Mouse (Mus musculus) macrophage (primary cell): ENCODE measurements around the gene Sh3d21. TPM values are rescaled to one million over a fixed set of nuclear protein-coding genes. Genes with fewer than 3 reads are reported as not detected.

Source experiments
- H3K27ac ChIP-seq: fragments of 350-480 bp; formaldehyde crosslinking; 2 replicates; pipeline ENCODE4 v1.9.0; 2021
- H3K36me3 ChIP-seq: fragments of 350-480 bp; formaldehyde crosslinking; 2 replicates; pipeline ENCODE4 v1.9.0; 2021; ENCODE audit errors: inconsistent target
- H3K4me3 ChIP-seq: fragments of 350-480 bp; formaldehyde crosslinking; 2 replicates; pipeline ENCODE4 v1.9.0; 2021; ENCODE audit errors: inconsistent target
- H3K79me2 ChIP-seq: fragments of 350-480 bp; formaldehyde crosslinking; 2 replicates; pipeline ENCODE4 v1.9.0; 2021; ENCODE audit errors: inconsistent target
- WGBS: methylation state at CpG from one replicate; pipeline ENCODE4 v1.1.7; 2026; ENCODE audit warnings: inconsistent platforms; ENCODE audit not compliant: missing documents; 5-methylcytosine and 5-hydroxymethylcytosine counted together
- polyA plus RNA-seq: library from polyadenylated mRNA; stranded (reverse); fragments of 250-400 nt; gene quantifications from 3 replicates; pipeline ENCODE4 v1.2.4, GENCODE M21; 2018; ENCODE audit warnings: inconsistent platforms

Gene Sh3d21
- polyA plus RNA-seq, 1 experiment from 2014 or later: 0.59 TPM

DNA sequence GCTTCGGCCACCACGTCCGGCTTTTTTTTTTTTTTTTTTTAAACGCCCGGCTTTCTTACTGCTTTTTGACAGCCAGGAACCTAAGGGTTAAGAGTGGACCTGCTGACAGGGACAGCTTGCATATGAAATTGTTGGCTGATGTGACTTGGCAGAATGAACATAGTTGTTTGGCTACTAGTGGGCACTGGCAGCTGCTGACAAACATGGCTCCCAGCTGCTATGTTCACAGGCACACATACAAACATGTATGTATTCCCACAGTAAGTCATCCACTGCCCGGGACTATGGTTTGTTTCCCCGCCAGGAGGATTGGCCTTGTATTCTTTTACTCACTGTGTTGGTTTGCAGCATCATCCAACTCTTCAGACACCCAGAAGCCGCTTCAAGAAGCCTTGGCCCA lies 46.2 kb downstream of the Sh3d21 start:
- Histone ChIP-seq H3K36me3 (0 out of 2 replicates have a peak, but pooled peaks cover 5% of the 10 kb centered on the region), H3K79me2 (peaks cover 94% of the 10 kb centered on the region), H3K4me3 (no peak overlapping the region), H3K27ac (no peak overlapping the region)
- WGBS: 85% methylated on average over 3 of the region's 8 CpGs

DNA sequence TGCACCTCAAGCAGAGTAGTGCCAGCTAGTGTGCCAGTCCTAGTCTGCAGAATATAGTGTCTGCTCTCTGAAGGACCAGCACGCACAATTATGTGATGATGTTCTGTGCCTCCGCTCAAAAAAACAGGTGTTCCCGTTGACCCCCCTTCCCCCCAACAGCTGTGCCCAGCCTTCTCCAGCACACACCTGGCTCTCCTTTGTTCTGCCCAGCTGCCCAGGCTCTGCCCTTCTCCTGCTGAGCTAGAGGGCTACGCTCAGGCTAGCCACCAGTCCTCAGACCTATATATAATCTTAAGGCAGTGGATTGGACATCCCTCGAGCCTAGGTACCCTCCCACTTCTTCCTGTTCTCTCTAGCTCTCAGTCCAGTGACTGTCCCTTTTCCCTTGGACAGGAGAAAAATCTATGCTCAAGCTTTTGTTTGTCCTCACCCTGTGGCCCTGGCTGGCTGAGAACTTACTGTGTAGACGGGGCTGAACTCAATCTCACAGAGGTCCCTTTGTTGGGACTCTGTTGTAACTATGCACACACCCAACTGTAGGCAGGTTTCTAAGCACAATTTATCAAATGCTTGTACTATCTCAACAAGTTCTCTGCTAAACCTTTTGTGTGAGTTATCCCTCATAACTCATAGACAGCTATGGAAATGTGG lies 47.3 kb downstream of the Sh3d21 start:
- H3K4me3 ChIP-seq: no peak overlapping the region
- peaks cover 97% of the 10 kb centered on the region for H3K79me2 ChIP-seq
- 0 out of 2 replicates have a peak, but pooled peaks cover 5% of the 10 kb centered on the region for H3K36me3 ChIP-seq
- H3K27ac ChIP-seq: no peak overlapping the region
- WGBS: 85% methylated on average over 6 of the region's 6 CpGs

DNA sequence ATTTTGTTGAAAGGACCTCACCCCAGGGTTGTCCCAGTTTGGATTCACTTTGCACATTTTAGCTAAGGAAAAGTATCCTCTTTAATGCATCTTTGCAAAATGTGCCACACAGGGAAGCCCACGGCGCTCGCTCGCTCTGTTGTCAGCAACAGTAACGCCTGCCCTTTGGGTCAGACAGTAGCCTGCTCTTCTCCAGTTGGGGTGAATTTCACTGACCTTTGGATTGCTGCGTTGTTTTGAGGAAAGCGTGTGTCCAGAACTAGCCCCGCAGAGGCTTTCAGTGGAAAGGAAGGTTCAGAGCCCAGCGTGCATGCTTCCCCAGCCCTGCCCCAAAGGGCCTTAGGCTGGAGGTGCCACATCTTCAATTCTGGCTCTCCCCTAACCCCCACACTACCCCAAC lies 47.9 kb downstream of the Sh3d21 start:
- Histone ChIP-seq H3K4me3 (no peak overlapping the region), H3K36me3 (0 out of 2 replicates have a peak, but pooled peaks cover 5% of the 10 kb centered on the region), H3K79me2 (peaks cover 92% of the 10 kb centered on the region), H3K27ac (no peak overlapping the region)
- 90% methylated on average over 9 of the region's 9 CpGs for WGBS

DNA sequence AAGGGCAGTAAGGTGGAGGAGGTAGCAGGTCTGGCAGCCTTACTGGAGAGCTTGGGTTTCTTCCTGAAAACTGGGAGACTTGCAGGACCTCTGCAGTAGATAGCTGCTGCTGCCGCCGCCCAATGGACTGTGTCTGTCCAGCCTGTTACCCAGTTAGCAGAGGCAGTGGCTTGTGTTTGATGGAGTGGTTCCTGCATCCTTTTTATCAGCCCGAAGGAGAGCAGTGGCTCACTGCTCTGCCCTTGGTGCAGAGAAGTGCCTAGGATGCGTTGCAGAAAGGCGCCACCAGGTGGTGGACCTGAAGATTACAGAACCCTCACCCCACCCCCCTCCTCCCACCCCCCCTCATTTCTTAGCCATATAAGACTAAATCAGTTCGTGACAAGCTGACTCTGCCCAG lies 49.3 kb downstream of the Sh3d21 start:
- Histone ChIP-seq H3K27ac (no peak overlapping the region), H3K79me2 (peaks cover 88% of the 10 kb centered on the region), H3K36me3 (0 out of 2 replicates have a peak, but pooled peaks cover 5% of the 10 kb centered on the region), H3K4me3 (no peak overlapping the region)
- WGBS: 11% methylated on average over 6 of the region's 6 CpGs

DNA sequence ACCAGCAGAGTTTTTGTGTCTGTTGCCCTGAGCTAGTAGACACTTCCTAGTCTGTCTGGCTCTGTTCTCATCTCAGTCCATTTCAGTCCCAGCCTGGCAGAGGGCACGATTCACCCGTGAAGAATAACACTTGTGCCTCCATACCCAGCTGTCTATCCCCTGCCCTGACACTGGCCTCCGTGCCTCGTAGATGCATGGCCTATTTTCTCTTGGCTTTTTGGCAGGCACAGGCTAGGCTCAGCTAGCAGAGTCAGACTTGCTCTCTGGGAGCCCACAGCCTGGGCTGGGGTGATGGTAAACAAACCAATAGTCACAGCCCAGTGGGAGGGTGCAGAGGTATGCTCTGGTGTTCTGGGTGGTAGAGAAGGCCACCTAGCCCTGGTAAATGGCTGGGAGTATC lies 50.0 kb downstream of the Sh3d21 start:
- H3K4me3 ChIP-seq: no peak overlapping the region
- 87% methylated on average over 4 of the region's 4 CpGs for WGBS
- H3K36me3 ChIP-seq: 0 out of 2 replicates have a peak, but pooled peaks cover 5% of the 10 kb centered on the region

DNA sequence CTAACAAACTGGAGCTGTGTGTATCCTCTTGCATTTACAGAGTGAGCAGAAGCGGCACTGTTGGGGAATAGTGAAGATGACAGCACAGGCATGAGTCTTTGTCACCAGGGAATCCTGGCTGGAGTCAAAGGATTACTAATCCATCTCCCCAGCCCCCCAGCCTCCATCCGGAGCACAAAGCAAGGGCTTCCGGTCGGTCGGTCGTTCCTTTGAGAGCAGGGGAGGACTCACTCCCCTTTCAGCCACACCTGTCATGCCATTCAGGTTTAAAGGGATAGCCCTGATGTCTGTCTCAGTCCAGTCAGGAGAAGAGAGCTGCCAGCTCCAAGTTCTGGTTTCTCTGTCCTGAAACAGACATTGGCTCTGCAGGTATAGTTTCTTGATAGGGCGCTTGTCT lies 52.1 kb downstream of the Sh3d21 start:
- peaks cover 88% of the 10 kb centered on the region for H3K79me2 ChIP-seq
- no peak overlapping the region for H3K4me3 ChIP-seq
- peak overlapping the region; percentile 88 for H3K27ac ChIP-seq
- WGBS: 25% methylated on average over 7 of the region's 7 CpGs
- H3K36me3 ChIP-seq: no peaks in the 10 kb centered on the region

More for the DNA sequence above, 50.0 kb downstream of the Sh3d21 start:
- Histone ChIP-seq H3K27ac (no peak overlapping the region), H3K79me2 (peaks cover 88% of the 10 kb centered on the region)

DNA sequence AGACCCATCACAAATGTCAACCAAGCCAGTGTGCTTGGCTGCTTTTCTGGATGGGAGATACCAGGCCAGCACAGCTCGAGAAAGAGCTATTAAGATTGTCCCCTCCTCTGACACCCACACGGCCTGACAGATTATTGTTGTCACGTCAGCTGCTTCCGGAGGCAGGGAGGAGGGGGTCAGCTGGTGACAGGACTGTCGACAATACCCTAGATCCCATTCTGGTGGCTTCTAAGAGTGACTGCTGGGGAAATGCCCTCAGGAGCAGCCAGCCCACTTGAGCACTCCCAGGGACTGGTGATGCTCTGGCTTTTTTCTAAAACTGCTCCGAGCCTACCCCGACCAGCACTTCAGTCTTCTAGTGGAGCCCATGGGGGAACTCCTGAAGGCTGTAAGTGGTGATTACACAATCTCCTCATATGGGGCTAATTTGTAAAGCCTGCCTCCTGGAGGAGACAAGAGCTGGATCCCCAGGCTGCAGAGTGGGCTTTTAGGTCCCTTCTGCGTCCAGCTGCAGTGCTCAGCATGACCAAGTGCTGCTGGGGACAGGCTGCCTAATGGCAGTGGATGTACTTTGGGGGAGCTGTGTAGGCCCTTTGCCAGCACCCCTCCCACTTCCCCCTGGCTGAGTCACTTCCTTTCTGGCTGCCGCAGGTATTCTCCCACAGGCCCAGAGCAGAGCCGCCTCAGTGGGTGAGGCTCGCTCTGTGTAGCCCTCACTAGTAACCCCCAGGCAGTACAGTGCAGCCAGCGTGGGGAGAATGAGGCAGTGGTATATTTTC lies 52.7 kb downstream of the Sh3d21 start:
- under 1% methylated on average over 12 of the region's 12 CpGs for WGBS
- H3K4me3 ChIP-seq: no peak overlapping the region; the same call in 1 of the 2 replicates
- H3K27ac ChIP-seq: peak overlapping the region; percentile 88
- H3K79me2 ChIP-seq: peaks cover 88% of the 10 kb centered on the region
- H3K36me3 ChIP-seq: no peaks in the 10 kb centered on the region

DNA sequence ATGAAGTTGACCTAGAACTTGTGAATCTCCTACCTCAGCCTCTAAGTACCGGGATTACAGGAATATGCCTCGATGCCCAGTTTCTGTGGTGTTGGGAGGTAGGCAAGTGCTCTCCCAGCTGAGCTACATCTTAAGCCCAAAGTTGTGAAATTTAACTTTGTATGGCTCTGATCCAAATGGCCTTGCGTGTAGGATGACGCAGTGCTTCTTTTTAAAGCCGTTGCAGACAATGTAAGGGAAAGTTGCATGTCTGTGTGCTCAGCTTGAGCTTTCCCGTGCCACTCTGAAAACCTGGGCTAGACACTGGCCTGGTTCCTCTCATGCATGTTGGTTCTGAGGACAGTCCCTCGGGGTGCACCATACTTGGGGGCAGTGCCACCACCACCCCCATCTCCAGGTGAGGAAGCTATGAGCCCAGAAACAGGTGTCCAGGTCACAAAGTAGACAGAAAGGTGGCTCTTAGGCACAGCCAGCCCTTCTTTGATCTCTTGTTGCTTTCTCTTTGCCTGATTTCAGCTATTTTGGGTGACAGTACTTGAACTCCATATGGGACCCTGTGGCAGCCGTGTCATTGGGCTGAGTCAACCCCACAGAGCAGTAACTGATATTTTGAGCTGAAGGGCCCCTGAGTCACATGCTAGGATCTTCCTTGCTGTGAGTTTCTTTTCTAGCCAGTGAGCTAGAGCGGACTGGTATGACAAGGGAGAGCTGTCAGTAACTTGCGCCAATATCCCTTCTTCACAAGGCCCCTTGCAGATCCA lies 53.5 kb downstream of the Sh3d21 start:
- Histone ChIP-seq H3K4me3 (no peak overlapping the region; the same call in 1 of the 2 replicates), H3K27ac (peak overlapping the region; percentile 88), H3K36me3 (no peaks in the 10 kb centered on the region), H3K79me2 (peaks cover 88% of the 10 kb centered on the region)
- 24% methylated on average over 10 of the region's 10 CpGs for WGBS

DNA sequence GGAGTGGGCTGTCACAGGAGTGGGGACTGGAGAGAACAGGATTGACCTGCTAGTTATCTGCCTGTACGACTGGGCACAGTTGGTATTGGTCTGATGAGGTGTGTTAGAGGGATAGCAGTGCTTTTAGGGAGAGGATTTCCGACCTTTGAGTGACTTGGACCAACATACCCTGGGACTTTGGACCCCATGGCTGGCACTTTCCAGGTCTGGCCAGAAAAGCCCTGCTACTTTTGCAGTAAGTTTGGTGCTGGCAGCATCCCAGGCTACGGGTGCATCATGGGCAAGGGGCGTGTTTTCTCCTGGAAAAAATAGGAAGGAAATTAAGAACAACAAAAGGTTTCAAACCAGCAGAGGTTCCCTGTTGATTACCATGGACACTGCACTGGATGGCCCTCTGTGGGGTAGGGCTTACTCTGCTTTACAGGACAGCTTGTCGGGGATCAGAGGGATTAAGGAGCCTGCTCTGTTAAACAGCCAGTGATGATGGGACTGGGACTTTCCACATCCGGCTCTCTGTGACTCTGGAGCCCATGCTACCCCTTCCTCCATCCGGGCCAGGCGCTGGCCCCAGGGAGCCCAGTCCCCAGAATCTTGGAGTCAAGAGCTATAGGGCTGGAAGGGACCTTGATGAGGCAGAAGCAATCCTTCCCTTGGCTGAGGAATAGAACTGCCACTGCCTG lies 55.1 kb downstream of the Sh3d21 start:
- 45% methylated on average over 8 of the region's 8 CpGs for WGBS
- Histone ChIP-seq H3K4me3 (no peak overlapping the region), H3K36me3 (no peaks in the 10 kb centered on the region), H3K27ac (no peak overlapping the region), H3K79me2 (peaks cover 79% of the 10 kb centered on the region)

DNA sequence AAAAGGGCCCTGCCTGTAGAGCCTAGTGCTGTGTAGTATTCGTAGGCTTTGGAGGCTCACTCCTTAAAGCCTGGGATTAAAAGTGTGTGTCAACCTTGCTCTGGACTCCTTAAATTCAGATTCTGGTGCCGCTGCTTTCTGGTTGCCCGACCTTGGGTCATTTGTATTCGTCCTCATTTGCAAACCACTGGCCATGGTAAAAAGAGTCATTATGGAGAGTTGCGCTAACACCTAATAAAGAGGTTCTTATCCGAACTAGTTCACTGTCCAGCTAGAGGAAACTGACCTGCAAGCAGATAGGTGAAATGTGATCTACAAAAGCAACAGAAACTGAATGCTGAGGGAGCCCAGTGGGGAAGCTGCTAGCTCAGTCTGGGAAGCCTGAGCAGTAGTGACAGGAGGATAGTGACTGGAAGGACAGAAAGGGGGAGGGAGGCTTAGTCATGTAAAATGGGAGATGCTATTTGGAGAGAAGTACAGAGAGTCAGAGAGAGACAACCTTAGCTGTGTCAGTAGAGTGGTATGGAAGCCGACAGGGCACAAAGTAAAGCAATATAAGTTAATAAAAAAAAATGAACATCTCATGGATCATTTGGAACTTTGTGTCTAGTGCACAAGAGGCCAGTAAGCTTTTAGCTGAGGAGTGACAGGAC lies 58.0 kb downstream of the Sh3d21 start:
- WGBS: 88% methylated on average over 7 of the region's 7 CpGs
- peak overlapping the region; percentile 78; the same call in 1 of the 2 replicates for H3K4me3 ChIP-seq
- H3K27ac ChIP-seq: peak overlapping the region; percentile 38; the same call in 1 of the 2 replicates

DNA sequence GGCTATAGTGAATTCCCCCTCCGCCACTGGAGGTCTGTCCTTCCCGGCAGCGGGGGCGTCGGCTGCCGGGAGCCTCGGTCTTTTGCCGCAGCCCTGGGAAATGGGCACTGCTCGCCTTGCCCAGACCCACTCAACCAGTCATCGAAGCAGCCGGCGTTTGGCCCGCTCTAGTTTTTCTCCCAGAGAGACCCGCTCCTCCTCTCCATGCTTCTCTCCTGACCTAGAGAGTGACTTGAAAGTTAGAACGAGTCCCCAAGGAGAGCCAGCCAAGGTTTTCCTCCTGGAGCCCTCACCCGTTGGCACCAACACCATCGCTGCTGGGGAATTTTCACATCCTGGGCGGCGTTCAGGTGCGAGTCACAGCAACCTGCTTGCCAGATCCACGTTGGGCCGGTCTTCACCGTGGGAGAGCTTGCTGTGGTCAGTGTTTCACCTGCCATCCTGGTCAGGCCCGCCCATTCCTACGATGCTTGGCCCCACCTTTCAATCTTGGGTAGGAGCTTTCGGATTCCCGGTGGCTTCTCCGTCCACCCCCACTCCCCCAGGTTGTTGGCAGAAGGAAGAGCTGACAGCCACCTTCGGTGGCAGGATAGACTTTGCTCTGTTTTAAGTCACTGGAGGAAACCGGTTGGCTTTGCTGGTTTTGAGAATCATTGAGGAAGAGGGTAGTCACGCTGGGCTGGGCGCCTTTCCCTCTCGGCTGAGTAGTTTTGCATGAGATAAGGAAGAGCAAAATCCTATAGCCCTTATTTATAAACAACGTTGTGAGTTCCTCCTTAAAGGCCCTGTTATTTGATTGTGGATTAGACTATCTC lies 58.8 kb downstream of the Sh3d21 start:
- H3K4me3 ChIP-seq: peak overlapping the region; percentile 78
- under 1% methylated on average over 34 of the region's 34 CpGs for WGBS
- peaks cover 78% of the 10 kb centered on the region for H3K79me2 ChIP-seq
- H3K27ac ChIP-seq: peak overlapping the region; percentile 38
- no peaks in the 10 kb centered on the region; the same call in 1 of the 2 replicates for H3K36me3 ChIP-seq

More for the DNA sequence above, 58.0 kb downstream of the Sh3d21 start:
- Histone ChIP-seq H3K36me3 (no peaks in the 10 kb centered on the region), H3K79me2 (peaks cover 73% of the 10 kb centered on the region)

DNA sequence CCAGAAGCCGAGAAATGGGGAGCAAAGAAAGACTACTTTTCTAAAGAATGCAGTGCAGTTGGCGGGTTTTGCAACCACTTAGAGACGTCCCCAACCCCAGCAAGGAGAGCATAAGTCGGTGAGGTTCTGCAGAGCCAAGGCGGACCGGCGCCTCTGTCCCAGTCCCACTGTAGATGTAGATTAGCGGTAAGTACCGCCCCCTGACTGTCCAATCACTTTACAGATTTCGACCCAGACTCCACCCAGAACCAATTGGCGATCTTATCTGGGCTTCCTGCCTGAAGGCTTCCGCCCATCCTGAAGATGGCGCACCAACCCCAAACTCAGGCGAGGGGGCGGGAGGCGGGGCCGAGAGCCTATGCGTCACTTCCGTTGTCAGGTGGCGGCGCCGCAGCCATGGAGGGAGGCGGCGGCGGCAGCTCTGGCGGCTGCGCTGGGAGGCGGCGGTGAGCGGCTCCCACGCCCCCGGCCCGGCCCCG lies 59.7 kb downstream of the Sh3d21 start, which contains the start of gene Stk40:
Stk40 (plus strand) TSS at position 368 of the 479 bp plus-strand sequence.
- Histone ChIP-seq H3K27ac (peak within 1 kb of the TSS; percentile 80), H3K79me2 (peaks cover 78% of the 10 kb centered on the region), H3K36me3 (peaks cover 2% of the 10 kb centered on the region; the same call in 1 of the 2 replicates), H3K4me3 (peak within 1 kb of the TSS; percentile 78)
- under 1% methylated on average over 33 of the region's 34 CpGs for WGBS
